Mouse (Mus musculus): Measurements from ENCODE around the gene Gm49325. TPM values are rescaled to one million over a fixed set of nuclear protein-coding genes. Genes with fewer than 3 reads are reported as not detected.

Gene Gm49325
- polyA plus RNA-seq (2012; fragmentation: generic; extraction: Trizol) = 10 to 100 TPM in 1 of 2 experiments, under 1 TPM in 1; 0.78 to 16.7 TPM

GRCm38 (mm10) chr10:77605908-77606826 lies at the start of gene Gm49325, which contains the start of gene Sumo3:
Gene Gm49325, plus strand, starts transcription at chr10:77606197.
Gene Sumo3, plus strand, starts transcription at chr10:77606097.

GRCm38 (mm10) chr10:77581408-77582284 lies 24.4 kb upstream of the Gm49325 start, which contains the start of gene Pttg1ip:
Gene Pttg1ip, plus strand, starts transcription at chr10:77581720.

GRCm38 (mm10) chr10:77622055-77622988 lies 16.3 kb downstream of the Gm49325 start, which contains the start of gene Ube2g2:
Gene Ube2g2, plus strand, starts transcription at chr10:77622275.

GRCm38 (mm10) chr10:77685895-77686664 lies 80.1 kb downstream of the Gm49325 start, which contains the start of gene Tspear:
Gene Tspear, plus strand, starts transcription at chr10:77686569.

GRCm38 (mm10) chr10:77690356-77690807 lies 84.4 kb downstream of the Gm49325 start, which contains the start of gene Gm19402:
Gene Gm19402, minus strand, starts transcription at chr10:77690757.

Other genes starting within 250 kb of the Gm49325 start
- gene Adarb1, start 187.9 kb upstream of the Gm49325 start, polyA plus RNA-seq (2012; fragmentation: generic; extraction: Trizol) = 1 to 10 TPM; 2.5 to 8.6 TPM
- 10 to 100 TPM; 40.0 to 57.6 TPM for gene Fam207a, start 90.4 kb upstream of the Gm49325 start, polyA plus RNA-seq (2012; fragmentation: generic; extraction: Trizol)
- gene Itgb2, start 75.9 kb upstream of the Gm49325 start, polyA plus RNA-seq (2012; fragmentation: generic; extraction: Trizol) = under 1 TPM; 0.14 to 0.25 TPM
- gene Pttg1ip, start 24.5 kb upstream of the Gm49325 start, polyA plus RNA-seq (2012; fragmentation: generic; extraction: Trizol) = 100 to 1,000 TPM in 1 of 2 experiments, 10 to 100 TPM in 1; 82.8 to 216 TPM
- gene Sumo3, start 100 bp upstream of the Gm49325 start, polyA plus RNA-seq (2012; fragmentation: generic; extraction: Trizol) = 10 to 100 TPM; 76.2 to 78.6 TPM
- gene Ube2g2, start 16.1 kb downstream of the Gm49325 start, polyA plus RNA-seq (2012; fragmentation: generic; extraction: Trizol) = 10 to 100 TPM; 39.0 to 44.0 TPM
- not detected for gene Tspear, start 80.4 kb downstream of the Gm49325 start, polyA plus RNA-seq (2012; fragmentation: generic; extraction: Trizol)
- not detected for gene Gm19402, start 84.6 kb downstream of the Gm49325 start, polyA plus RNA-seq (2012; fragmentation: generic; extraction: Trizol)
- not detected for gene Gm9508, start 91.0 kb downstream of the Gm49325 start, polyA plus RNA-seq (2012; fragmentation: generic; extraction: Trizol)
- not detected for gene Gm10272, start 100.4 kb downstream of the Gm49325 start, polyA plus RNA-seq (2012; fragmentation: generic; extraction: Trizol)
- gene Gm10024, start 105.3 kb downstream of the Gm49325 start, polyA plus RNA-seq (2012; fragmentation: generic; extraction: Trizol) = not detected
- gene Gm10142, start 109.6 kb downstream of the Gm49325 start, polyA plus RNA-seq (2012; fragmentation: generic; extraction: Trizol) = not detected
- gene Krtap12-1, start 114.4 kb downstream of the Gm49325 start, polyA plus RNA-seq (2012; fragmentation: generic; extraction: Trizol) = not detected
- not detected for gene Gm10100, start 120.3 kb downstream of the Gm49325 start, polyA plus RNA-seq (2012; fragmentation: generic; extraction: Trizol)
- gene Gm18596, start 136.4 kb downstream of the Gm49325 start, polyA plus RNA-seq (2012; fragmentation: generic; extraction: Trizol) = not detected
- gene Gm9736, start 145.2 kb downstream of the Gm49325 start, polyA plus RNA-seq (2012; fragmentation: generic; extraction: Trizol) = not detected
- not detected for gene Gm3233, start 153.5 kb downstream of the Gm49325 start, polyA plus RNA-seq (2012; fragmentation: generic; extraction: Trizol)
- not detected for gene Gm3238, start 165.1 kb downstream of the Gm49325 start, polyA plus RNA-seq (2012; fragmentation: generic; extraction: Trizol)
- gene Gm7138, start 170.7 kb downstream of the Gm49325 start, polyA plus RNA-seq (2012; fragmentation: generic; extraction: Trizol) = not detected
- not detected for gene Gm3250, start 176.3 kb downstream of the Gm49325 start, polyA plus RNA-seq (2012; fragmentation: generic; extraction: Trizol)
- gene Gm7137, start 182.0 kb downstream of the Gm49325 start, polyA plus RNA-seq (2012; fragmentation: generic; extraction: Trizol) = not detected
- gene Gm9639, start 188.9 kb downstream of the Gm49325 start, polyA plus RNA-seq (2012; fragmentation: generic; extraction: Trizol) = not detected
- not detected for gene Gm19668, start 192.9 kb downstream of the Gm49325 start, polyA plus RNA-seq (2012; fragmentation: generic; extraction: Trizol)
- gene Gm9507, start 205.6 kb downstream of the Gm49325 start, polyA plus RNA-seq (2012; fragmentation: generic; extraction: Trizol) = not detected
- gene Gm2696, start 208.5 kb downstream of the Gm49325 start, polyA plus RNA-seq (2012; fragmentation: generic; extraction: Trizol) = not detected
- not detected for gene Krtap10-4, start 220.9 kb downstream of the Gm49325 start, polyA plus RNA-seq (2012; fragmentation: generic; extraction: Trizol)
- not detected for gene Krtap10-10, start 229.8 kb downstream of the Gm49325 start, polyA plus RNA-seq (2012; fragmentation: generic; extraction: Trizol)
- gene Gm36176, start 240.6 kb downstream of the Gm49325 start, polyA plus RNA-seq (2012; fragmentation: generic; extraction: Trizol) = not detected
- not detected for gene Gm10318, start 246.7 kb downstream of the Gm49325 start, polyA plus RNA-seq (2012; fragmentation: generic; extraction: Trizol)

All from C3H10T1/2 (cell line).